Mouse (Mus musculus): ENCODE measurements around the gene Smg8. TPM values are rescaled to one million over a fixed set of nuclear protein-coding genes. Genes with fewer than 3 reads are reported as not detected.
A peak's percentile ranks its signal among the peaks of the same experiment; 100 is the strongest.

Gene Smg8
- total and polyA plus RNA-seq, 3 experiments, result 5.7 to 21.8 (median 20.5) TPM

DNA sequence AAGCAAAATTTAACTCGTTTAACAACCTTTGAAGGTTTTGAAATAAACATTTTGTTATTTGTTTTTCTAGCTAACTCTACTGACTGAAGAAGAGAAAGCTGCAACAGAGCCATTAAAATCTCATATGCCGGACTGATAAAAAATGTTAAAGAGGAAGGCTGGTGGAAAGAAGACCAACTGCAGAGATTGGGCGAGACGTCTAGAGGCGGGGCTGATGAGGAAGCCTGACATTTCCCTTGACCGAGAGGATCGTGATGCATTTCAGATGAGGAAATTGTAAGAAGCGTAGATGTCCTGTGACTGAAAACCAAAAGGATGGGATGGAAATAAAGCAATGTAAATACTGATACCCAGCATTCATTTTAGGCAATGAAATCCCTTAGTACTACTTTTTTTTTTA, 35.3 kb upstream of the Smg8 start:
- ATAC-seq (ENCODE audit: extremely low read depth, insufficient number of reproducible peaks, low FRiP score, poor library complexity, severe bottlenecking) (no peak), DNase-seq (ENCODE audit: low spot score) (no peak)
- no peaks in the 10 kb centered on the region for H3K27me3 ChIP-seq (ENCODE audit: insufficient read depth, low read length)
- H3K4me1 ChIP-seq (ENCODE audit: insufficient read depth, low read depth, low read length), result peaks cover 9% of the 10 kb centered on the region; the same call in 1 of the 2 replicates
- peaks cover 66% of the 10 kb centered on the region for H3K36me3 ChIP-seq (replicated peaks)
- no peaks in the 10 kb centered on the region for H3K9me3 ChIP-seq (replicated peaks)
- no peak overlapping the region for H3K4me3 ChIP-seq (ENCODE audit: low read depth, low read length)
- TF ChIP-seq GATA1 (IDR thresholded peaks at IDR 0.05; ENCODE audit: borderline replicate concordance, low read length), result no peak
- no peak for TF ChIP-seq POLR2AphosphoS5 (IDR thresholded peaks at IDR 0.05; ENCODE audit: insufficient replicate concordance, low read depth, low read length)
- no peak for TF ChIP-seq TAL1 (conservative IDR thresholded peaks at IDR 0.05; ENCODE audit: low read depth, low read length)
- TF ChIP-seq GATA2 (IDR thresholded peaks at IDR 0.05; ENCODE audit: borderline replicate concordance, low read depth, low read length), result no peak
- no peak for TF ChIP-seq CTCF (IDR thresholded peaks at IDR 0.05; ENCODE audit: low read depth, low read length)

DNA sequence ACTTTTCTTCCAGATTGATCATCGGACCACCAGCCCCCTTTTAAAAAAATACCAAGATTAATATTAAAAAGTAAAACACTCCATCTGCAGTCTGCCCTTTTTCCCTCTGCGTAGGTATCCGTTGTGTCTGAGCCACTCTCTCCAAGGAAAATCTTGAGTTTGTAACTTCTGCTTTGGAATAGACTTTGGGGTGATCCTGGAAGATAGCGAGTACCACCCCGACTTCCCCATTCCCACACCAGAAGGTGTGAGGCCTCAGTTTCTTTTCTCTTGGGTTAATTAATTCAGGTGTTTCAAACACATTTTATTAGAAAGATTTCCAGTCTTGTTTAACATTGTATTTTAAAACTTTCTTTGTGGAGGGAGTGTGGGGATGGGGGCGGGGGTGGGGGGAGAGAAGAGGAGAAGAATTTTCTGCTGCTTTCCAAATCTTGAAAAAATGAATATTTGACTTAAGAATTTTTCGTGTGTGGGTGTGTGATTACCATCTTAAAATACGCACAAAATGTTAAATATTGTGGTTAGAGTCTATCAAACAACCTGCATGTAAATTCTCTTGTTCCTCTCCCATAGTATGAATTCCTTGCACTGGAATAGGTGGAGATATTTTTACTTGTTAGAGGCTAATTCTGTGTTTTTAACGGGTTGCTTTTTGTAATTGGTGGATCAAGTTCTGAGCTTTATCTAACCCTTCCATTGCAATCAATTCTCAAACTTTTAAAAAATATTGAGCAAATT, 23.8 kb upstream of the Smg8 start:
- peaks cover 4% of the 10 kb centered on the region; the same call in 1 of the 2 replicates for H3K4me1 ChIP-seq (ENCODE audit: insufficient read depth, low read depth, low read length)
- peaks cover 45% of the 10 kb centered on the region for H3K36me3 ChIP-seq (replicated peaks)
- H3K4me3 ChIP-seq (ENCODE audit: low read depth, low read length), result peak overlapping the region; percentile 83
- no peak for DNase-seq (ENCODE audit: low spot score)
- no peaks in the 10 kb centered on the region for H3K27me3 ChIP-seq (ENCODE audit: insufficient read depth, low read length)
- ATAC-seq (ENCODE audit: extremely low read depth, insufficient number of reproducible peaks, low FRiP score, poor library complexity, severe bottlenecking), result no peak
- TF ChIP-seq GATA2 (IDR thresholded peaks at IDR 0.05; ENCODE audit: borderline replicate concordance, low read depth, low read length) (no peak), TAL1 (conservative IDR thresholded peaks at IDR 0.05; ENCODE audit: low read depth, low read length) (no peak), GATA1 (IDR thresholded peaks at IDR 0.05; ENCODE audit: borderline replicate concordance, low read length) (no peak), POLR2AphosphoS5 (IDR thresholded peaks at IDR 0.05; ENCODE audit: insufficient replicate concordance, low read depth, low read length) (no peak), CTCF (IDR thresholded peaks at IDR 0.05; ENCODE audit: low read depth, low read length) (no peak)
- H3K9me3 ChIP-seq (replicated peaks), result no peaks in the 10 kb centered on the region

DNA sequence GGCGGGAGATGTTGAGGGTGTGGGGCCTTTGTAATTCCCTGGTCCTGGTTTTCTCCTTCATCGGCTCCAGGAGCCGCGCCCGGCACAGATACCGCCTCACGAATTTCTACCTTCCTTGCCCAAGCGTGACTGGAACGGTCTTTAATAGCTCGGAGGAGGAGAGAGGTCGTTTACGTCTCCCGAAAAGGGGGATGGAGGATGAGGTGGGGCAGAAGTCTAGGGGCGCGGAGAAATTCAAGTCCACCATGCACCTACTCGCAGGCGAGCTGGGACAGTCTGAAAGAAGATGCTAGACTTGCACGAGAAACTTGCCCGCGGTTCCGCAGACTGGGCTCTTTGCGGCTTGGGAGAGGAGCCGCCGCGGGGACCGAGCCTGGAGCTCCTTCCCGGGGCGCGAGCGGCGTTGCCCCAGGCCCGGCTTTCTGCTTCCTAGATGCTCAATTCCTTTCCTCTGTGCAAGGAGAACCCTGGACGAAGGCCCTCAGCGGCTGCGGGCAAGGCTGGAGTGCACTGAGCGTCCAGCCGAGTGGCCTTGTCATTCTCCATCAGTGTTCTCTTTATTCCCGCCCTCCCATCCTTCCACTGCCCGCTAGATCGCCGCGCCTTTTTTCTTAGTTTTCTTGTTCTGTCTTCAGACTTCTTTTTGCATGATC, 23.1 kb upstream of the Smg8 start:
- H3K4me3 ChIP-seq (ENCODE audit: low read depth, low read length), result peak overlapping the region; percentile 83
- H3K4me1 ChIP-seq (ENCODE audit: insufficient read depth, low read depth, low read length), result peaks cover 7% of the 10 kb centered on the region; the same call in 1 of the 2 replicates
- ATAC-seq (ENCODE audit: extremely low read depth, insufficient number of reproducible peaks, low FRiP score, poor library complexity, severe bottlenecking) (no peak), DNase-seq (ENCODE audit: low spot score) (peak; percentile 2)
- TF ChIP-seq POLR2AphosphoS5 (IDR thresholded peaks at IDR 0.05; ENCODE audit: insufficient replicate concordance, low read depth, low read length) (no peak), TAL1 (conservative IDR thresholded peaks at IDR 0.05; ENCODE audit: low read depth, low read length) (no peak), GATA1 (IDR thresholded peaks at IDR 0.05; ENCODE audit: borderline replicate concordance, low read length) (no peak), CTCF (IDR thresholded peaks at IDR 0.05; ENCODE audit: low read depth, low read length) (no peak), GATA2 (IDR thresholded peaks at IDR 0.05; ENCODE audit: borderline replicate concordance, low read depth, low read length) (no peak)
- peaks cover 45% of the 10 kb centered on the region for H3K36me3 ChIP-seq (replicated peaks)
- H3K9me3 ChIP-seq (replicated peaks), result no peaks in the 10 kb centered on the region
- H3K27me3 ChIP-seq (ENCODE audit: insufficient read depth, low read length), result no peaks in the 10 kb centered on the region

DNA sequence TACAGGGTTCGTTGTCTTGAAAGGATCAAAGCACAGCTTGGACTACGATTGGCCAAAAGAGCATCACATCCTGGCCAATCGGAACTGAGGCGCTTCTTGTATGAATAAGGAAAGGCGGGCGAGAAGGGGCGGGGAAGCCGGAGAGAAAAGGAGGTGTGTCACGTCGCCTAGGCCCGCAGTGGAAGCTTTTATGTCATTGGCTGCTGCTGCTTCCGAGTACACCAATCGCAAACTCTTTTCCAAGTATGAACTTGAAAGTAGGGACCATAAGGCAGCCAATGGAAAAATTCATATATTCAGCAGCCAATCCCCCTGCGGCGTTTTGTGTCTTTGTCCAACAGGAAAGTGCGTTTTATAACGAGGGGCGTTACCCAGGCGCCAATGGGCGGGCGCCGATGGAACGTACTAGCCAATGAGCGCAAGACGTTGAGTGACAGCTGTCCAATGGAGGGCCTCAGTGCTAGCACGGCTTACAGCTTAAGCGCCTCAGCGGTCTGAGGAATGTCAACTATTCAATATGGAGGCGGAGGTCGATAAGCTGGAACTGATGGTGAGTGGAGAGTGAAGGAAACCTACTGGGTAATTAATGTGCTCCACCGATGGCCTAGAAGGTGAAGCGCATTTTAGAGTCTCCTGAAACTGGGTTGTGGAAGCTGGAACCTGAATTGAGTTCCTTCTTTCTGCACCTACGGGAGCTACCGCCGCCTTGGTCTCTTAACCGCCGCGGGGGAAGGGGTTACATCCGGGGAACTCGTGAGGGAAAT, 22.4 kb upstream of the Smg8 start, which contains the start of gene Ska2:
Gene Ska2 (plus strand): TSS at position 480 of the 764 bp plus-strand sequence.
- Histone ChIP-seq H3K9me3 (replicated peaks) (no peaks in the 10 kb centered on the region), H3K4me3 (ENCODE audit: low read depth, low read length) (peak within 1 kb of the TSS; percentile 83), H3K36me3 (replicated peaks) (peaks cover 45% of the 10 kb centered on the region), H3K27me3 (ENCODE audit: insufficient read depth, low read length) (no peaks in the 10 kb centered on the region), H3K4me1 (ENCODE audit: insufficient read depth, low read depth, low read length) (peaks cover 7% of the 10 kb centered on the region; the same call in 1 of the 2 replicates)
- TF ChIP-seq POLR2AphosphoS5 (IDR thresholded peaks at IDR 0.05; ENCODE audit: insufficient replicate concordance, low read depth, low read length), result no peak
- DNase-seq (ENCODE audit: low spot score) (peak; percentile 88), ATAC-seq (ENCODE audit: extremely low read depth, insufficient number of reproducible peaks, low FRiP score, poor library complexity, severe bottlenecking) (peak; percentile 93)

DNA sequence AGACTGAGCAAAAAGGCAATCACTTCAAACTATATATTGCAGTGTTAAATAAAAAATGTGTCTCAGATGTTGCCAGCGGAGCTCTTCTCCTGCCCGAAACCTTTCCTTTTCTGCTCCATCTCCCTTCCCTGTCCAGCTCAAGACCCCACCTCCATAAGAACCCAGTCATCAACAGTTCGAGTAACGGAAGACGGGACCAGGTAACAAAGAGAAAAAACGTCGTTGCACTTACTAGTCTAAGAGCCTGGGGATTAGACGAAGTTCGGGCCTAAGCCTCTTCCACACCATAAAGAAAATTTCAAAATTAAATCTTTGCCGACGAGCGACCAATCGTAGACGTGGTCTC, 21.8 kb upstream of the Smg8 start, which contains the start of gene Prr11:
Gene Prr11 (minus strand): TSS at position 300 of the 346 bp plus-strand sequence.
- DNase-seq (ENCODE audit: low spot score), result no peak
- H3K36me3 ChIP-seq (replicated peaks), result peaks cover 45% of the 10 kb centered on the region
- H3K4me3 ChIP-seq (ENCODE audit: low read depth, low read length), result peak within 1 kb of the TSS; percentile 83
- peaks cover 7% of the 10 kb centered on the region; the same call in 1 of the 2 replicates for H3K4me1 ChIP-seq (ENCODE audit: insufficient read depth, low read depth, low read length)
- H3K27me3 ChIP-seq (ENCODE audit: insufficient read depth, low read length), result no peaks in the 10 kb centered on the region
- H3K9me3 ChIP-seq (replicated peaks), result no peaks in the 10 kb centered on the region
- ATAC-seq (ENCODE audit: extremely low read depth, insufficient number of reproducible peaks, low FRiP score, poor library complexity, severe bottlenecking), result no peak
- TF ChIP-seq POLR2AphosphoS5 (IDR thresholded peaks at IDR 0.05; ENCODE audit: insufficient replicate concordance, low read depth, low read length) (no peak), CTCF (IDR thresholded peaks at IDR 0.05; ENCODE audit: low read depth, low read length) (no peak), GATA2 (IDR thresholded peaks at IDR 0.05; ENCODE audit: borderline replicate concordance, low read depth, low read length) (no peak), TAL1 (conservative IDR thresholded peaks at IDR 0.05; ENCODE audit: low read depth, low read length) (no peak)

DNA sequence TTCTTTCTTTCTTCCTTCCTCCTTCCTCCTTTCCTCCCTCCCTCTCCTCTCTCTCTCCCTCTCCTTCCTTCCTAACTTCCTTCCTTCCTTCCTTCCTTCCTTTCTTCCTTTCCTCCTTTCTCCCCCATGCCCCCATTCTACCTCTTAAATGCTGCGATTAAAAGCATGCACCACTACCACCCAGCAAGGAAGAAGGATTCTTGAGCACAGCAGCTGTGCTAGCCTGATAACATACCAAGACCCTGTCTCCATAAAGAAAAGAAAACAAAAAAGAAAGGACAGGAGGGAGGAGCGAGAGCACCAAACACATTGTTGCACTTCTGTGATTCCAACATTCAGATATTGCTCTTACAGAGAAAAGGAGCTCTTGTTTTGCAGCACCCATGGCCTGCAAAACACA, 568 bp upstream of the Smg8 start:
- TF ChIP-seq GATA2 (IDR thresholded peaks at IDR 0.05; ENCODE audit: borderline replicate concordance, low read depth, low read length), result no peak
- no peak for TF ChIP-seq GATA1 (IDR thresholded peaks at IDR 0.05; ENCODE audit: borderline replicate concordance, low read length)
- no peak for TF ChIP-seq CTCF (IDR thresholded peaks at IDR 0.05; ENCODE audit: low read depth, low read length)
- no peak for TF ChIP-seq TAL1 (conservative IDR thresholded peaks at IDR 0.05; ENCODE audit: low read depth, low read length)
- no peak for TF ChIP-seq POLR2AphosphoS5 (IDR thresholded peaks at IDR 0.05; ENCODE audit: insufficient replicate concordance, low read depth, low read length)
- Histone ChIP-seq H3K36me3 (replicated peaks) (peaks cover 61% of the 10 kb centered on the region), H3K4me3 (ENCODE audit: low read depth, low read length) (peak overlapping the region; percentile 95), H3K4me1 (ENCODE audit: insufficient read depth, low read depth, low read length) (peaks cover 32% of the 10 kb centered on the region), H3K27me3 (ENCODE audit: insufficient read depth, low read length) (no peaks in the 10 kb centered on the region), H3K9me3 (replicated peaks) (no peaks in the 10 kb centered on the region)
- ATAC-seq (ENCODE audit: extremely low read depth, insufficient number of reproducible peaks, low FRiP score, poor library complexity, severe bottlenecking), result no peak
- no peak for DNase-seq (ENCODE audit: low spot score)

Data from G1E (cell line).